Mouse (Mus musculus) liver, adult (tissue): Measurements from ENCODE around the gene Pot1a.
A peak's percentile ranks its signal among the peaks of the same experiment; 100 is the strongest.

ENCODE experiments used
- GATA4 ChIP-seq: IDR thresholded peaks from 2 replicates; pipeline ENCODE4 v1.6.1; 2014; ENCODE audit warnings: mild to moderate bottlenecking, low read length; ENCODE audit not compliant: insufficient replicate concordance

The Pot1a gene

DNA sequence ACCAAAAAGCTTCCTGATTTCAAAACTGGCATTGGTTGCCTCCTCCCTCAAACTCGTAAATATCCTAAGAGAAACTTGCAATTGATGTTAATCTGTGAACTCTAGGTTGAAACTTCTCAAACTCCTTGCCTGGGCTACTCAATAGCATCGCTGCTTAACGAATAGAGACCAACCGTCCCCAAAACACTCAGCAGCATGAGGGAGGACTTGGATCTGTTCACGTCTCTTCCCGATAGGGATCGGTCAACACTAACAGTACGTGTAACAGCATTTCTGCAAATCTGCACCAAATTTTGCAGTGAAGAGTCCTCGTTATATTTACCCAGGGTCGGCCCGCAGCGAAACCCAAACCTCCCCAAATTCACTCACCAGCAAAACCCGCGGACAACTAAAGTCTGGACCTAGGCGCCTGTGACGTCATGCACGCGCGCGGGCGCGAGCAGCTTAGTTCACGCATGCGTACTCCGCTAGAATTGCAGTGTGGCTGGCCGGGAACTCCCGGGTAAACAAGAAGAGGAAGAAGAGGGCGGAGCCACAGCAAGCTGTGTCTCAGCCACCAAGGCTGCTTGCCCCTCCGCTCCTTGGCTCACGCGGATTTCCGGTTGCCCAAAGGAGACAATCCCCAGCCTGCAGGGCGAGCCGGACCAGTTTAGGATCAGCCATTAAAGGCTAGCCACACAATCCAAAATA is at the start of gene Pot1a:
Pot1a (minus strand) TSS at position 441 of the 690 bp plus-strand sequence.
- TF ChIP-seq GATA4 = peak; percentile 3; the same call in 1 of the 2 replicates

DNA sequence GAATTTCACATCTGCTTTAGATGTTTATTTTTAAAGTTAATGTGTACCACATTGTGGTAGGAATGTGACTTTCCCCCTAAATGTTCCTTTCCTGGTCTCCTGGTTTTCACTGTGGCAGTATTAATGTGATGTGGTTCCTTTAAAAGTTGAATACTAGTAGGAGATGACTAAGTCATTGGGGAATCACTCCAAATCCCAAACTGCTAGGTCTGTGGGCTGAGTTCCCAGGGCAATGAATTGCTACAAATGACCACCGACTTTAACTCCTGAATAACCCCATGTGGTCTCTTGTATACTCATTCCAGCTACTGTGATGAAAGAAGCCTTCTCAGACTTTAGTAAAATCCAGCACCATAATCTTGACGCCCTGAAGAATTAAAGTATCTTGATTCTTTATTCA is 27.2 kb upstream of the Pot1a start:
- no peak for TF ChIP-seq GATA4

DNA sequence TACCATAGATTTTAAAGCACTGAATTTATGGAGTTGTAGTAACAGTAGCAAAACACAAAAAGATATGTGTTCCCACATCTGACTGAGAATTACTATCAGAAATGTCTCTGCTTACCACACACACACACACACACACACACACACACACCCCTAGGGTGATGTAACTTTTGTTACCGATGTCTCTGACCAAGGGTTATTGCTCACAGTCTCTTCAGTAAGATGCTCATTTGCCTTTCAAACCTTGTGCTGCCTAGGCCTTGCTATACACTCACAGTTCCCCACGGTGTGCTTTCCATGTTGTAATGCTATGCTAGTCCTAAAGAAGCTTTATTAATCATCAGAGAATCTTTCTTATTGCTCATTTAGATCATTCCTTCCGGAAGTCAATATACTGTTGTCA is 3.0 kb downstream of the Pot1a start:
- TF ChIP-seq GATA4 = no peak

DNA sequence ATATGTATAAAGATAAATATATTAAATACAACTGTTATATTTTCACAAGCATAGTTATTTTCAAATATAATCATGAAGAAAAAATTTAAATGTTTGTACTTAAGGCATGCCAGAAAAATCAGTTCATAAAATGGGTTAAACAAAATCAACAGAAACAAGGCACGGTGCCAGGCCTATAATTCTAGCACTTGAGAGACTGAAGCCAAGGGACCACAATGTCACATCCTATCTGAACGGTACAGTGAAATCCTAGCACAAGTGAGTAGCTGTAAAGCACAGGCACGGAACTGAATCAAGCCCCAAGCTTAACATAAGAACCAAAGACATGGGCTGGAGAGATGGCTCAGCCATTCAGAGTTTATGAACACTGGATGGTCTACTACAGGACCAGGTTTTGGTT is 6.8 kb downstream of the Pot1a start:
- no peak for TF ChIP-seq GATA4

DNA sequence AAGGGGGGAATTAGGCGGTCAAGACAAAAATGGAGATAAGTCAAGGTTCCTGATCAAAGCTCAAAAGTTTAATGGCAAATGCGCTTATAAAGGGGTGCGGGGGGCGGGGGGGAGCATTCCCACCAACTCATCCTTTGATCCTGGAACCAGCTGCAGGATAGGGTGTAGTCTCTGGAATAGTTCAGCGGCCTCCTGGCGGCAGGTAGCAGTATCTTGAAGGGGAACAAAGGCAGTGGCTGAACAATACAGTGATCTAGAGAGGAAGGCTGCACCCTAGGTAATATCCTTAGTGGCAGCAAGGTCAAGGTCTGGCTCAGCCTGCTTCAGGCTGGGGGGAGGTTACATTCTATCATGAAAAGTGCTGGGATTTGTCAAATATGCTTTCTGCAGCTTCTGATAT is 7.8 kb downstream of the Pot1a start:
- TF ChIP-seq GATA4 = no peak

DNA sequence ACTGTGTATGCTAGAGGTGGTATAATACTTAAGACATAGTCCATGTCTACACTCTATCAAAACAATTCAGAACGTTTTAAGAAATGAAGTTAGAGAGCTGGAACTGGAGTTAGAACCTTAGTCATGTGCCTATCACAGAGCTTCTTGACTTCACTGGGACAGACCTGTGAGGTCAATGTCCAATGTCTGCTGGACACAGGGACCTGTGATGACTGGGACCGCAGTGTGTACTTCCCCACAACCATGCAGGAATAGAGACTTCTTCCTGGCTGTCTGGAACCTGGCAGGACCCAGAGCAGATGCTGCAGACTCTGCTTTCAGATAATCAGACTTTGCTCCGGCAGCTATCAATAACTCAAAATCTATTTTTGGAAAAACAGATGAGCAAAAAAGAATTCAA is 40.8 kb downstream of the Pot1a start:
- no peak for TF ChIP-seq GATA4

DNA sequence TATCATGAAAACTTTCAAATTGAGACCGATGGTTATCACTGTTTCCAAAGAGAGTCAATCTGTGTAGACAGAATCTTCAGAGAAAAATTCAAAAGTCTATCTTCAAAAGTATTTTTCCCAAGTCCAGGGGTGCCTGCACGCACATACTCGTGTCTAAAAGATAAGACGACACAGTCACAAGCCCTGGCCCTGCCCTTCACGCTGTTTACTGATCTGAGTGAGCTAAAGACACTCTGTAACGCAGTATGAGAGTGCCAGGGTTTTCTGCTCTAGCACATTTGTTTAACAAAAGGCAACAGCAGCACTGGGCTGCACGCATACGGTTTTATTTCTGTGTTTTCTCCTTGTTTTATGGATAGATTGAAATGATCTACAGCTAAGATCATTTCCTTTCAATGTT is 41.5 kb downstream of the Pot1a start:
- TF ChIP-seq GATA4 = no peak

DNA sequence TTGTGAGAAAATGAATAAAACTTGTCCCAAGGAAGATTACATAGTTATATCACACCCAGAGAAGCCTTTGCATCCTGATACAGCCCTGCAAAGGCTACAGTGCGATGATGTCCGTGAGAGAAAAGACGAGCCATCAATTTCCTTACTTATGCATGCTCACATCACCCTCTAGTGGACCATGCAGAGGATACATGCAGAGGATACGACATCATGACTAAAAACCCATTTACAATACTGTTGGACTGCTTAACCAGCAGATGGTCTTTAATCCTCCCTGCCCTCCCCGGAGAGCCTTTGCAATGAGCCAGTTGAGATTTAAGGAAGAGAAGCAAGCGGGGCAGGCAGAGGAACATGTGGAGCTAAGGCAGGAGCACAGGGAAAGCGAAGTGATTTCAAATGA is 42.0 kb downstream of the Pot1a start:
- no peak for TF ChIP-seq GATA4

DNA sequence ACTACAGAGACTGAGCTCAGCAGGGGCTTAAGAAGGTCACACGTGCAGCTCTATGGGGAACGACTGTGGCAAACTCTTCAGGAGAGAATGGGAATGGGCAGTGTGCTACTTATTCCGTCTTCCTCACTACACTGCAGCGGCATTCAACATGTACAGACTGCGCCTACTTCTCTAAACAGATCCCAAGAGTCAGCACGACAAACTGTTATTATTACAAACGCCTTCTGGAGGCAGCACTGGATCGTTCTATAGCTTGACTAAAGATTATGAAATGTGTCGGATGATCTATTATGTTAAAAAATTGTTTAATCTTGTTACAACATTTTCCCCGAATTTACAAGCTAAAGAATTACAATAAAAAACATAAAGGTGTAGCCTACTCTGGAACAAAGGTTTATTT is 42.8 kb downstream of the Pot1a start:
- TF ChIP-seq GATA4 = no peak

DNA sequence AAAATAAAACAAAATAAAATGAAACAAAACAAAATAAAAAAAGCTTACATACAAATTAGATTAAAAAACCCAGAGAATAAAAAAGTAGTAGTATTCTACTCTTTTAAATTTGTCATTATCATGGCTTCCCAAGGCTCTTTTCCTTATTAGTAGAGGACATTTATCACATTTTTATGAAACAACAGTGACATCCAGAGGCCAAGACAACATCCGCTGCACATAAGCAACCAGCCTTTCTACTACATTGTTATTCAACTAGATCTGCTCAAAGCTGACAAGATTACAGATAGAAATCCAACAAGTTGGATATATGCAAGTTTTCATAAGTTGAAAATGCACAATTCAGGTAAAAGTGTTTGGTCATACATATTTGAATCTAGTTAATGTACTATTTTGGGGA is 56.4 kb downstream of the Pot1a start:
- TF ChIP-seq GATA4 = no peak

DNA sequence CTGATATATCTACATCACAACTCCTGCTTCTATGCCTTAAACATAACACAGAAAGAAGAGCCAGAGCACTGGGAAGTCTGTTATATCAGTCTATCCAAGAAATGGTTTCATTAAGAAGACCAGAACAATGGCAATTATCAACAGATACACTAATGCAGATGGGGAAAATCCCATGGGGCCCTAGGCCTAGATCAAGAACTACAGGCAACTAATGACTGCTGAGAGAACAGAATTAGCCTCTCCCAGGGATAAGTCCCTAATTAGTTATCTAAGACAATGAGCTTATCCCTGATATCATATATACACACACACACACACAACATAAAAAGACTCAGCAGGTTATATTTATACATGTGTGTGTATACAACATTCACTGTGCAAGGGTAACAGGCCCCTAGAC is 72.5 kb downstream of the Pot1a start:
- TF ChIP-seq GATA4 = no peak

DNA sequence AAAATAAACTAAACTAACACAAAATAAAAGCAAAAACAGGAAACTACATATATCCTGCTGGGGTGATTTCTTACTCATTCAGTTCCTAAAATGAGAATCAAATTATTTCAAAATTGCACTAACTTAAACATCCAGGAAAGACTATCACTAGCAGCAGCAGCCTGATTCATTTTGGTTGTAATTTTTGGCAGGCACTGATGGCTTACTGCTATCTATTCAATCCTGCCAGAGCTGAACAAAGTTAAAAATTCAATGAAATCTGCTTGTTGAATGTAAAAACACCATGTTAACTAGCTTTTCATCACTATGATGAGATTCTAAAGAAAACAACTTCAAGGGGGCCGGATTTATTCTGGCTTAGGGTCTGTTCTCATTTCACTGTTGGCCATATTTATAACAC is 82.5 kb downstream of the Pot1a start:
- TF ChIP-seq GATA4 = no peak

DNA sequence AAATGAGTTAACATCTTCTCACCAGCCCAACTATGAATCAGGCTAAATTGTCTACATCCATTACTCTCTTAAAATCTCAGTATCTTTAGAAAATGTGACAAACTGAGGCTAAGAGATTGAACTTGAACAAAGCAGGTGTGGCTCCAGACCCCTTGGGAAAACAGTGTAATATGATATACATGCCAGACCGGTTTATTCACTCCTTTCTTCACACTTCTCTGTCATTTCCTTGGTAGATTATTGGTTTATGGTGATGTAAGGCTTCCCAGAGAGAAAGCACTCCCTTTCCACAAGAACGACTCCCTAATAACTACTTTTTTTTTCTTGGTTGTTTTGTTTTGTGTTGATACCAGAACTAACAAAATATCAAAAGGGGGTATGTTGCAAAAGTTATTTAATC is 98.4 kb downstream of the Pot1a start:
- no peak for TF ChIP-seq GATA4

DNA sequence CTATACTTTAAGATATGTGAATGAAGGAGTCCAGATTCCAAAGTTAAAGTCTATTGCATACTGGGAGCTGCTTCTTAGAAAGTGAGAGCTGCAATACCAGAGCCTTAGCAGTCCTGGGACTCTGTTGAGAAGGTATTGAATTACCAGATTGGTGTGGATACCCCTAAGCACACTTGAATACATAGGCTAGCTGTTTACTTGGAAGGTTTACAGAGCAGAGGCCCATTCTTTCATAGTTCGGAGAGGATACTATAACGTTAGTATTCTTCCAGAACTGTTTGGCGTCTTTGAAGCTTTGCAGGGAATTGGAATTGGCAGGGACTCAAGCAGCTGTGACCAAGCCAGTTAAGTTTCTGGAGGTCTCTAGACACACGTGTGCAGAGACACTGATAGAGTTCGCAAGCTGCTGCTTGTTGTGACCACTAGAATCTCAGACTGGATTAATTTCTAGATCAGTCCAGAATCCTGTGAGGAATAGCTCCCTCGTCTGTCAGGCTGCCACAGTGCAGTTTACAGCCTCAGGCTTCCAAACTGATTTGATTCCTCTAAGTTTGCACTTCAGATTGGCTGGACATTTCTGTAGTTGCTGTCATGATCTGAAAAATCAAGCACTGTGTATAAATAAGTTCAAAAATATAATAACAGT is 99.7 kb downstream of the Pot1a start:
- TF ChIP-seq GATA4 = no peak

DNA sequence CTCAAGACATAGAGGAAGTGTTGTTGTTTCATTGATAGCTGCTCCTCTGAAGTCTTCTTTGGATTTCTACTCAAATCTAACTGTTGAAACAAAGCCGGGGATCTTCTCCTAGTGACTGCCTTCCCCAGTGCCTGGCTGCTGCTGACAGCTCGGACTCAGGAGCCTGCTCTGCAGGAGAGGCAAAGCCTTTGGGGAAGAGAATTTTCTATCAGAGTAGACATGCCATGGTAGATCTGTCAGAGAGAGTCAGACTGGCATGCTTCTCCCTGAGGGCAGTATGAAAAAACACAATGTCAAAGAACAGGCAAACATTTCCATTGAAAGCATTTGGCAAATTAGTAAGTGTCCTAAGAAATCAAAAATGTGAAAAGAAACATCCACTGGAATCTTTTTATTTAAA is 109.1 kb downstream of the Pot1a start:
- TF ChIP-seq GATA4 = no peak
